ENCODE assay signal across 8 mouse cellular contexts in genomic region chr4:155783486-155784080, GRCm38 (mm10). TPM values are rescaled to one million over a fixed set of nuclear protein-coding genes. Genes with fewer than 3 reads are reported as not detected.
DNase-seq lines count a peak whose midpoint lies in the region; ATAC-seq and TF ChIP-seq lines count a peak whose summit lies in the region.

No protein-coding gene starts in this region.

- TF ChIP-seq CTCF in MEL (IDR thresholded peaks at IDR 0.05 in 2 of 3, conservative IDR thresholded peaks at IDR 0.05 in 1 of 3; ENCODE audit: control insufficient read depth in 1 of 3, insufficient read depth in 1 of 3, low read depth in 2 of 3, low read length in 3 of 3, poor library complexity in 1 of 3, severe bottlenecking in 1 of 3) = no peak

- DNase-seq in heart, postnatal 4 days = no peak
- DNase-seq in MEL (ENCODE audit: low read depth, low spot score) = peak; percentile 29
- DNase-seq in hindbrain, embryonic 11.5 days (ENCODE audit: low spot score) = peak; percentile 15
- DNase-seq in thymus, postnatal 36 days = no peak
- no peak for DNase-seq in right cerebral cortex, postnatal 25 days
- no peak for DNase-seq in embryo, embryonic 10 days (ENCODE audit: low spot score)

- H3K79me2 ChIP-seq in MEL (ENCODE audit: control insufficient read depth, insufficient read depth, low read length, poor library complexity) (no peaks in the 10 kb centered on the region; the same call in 1 of the 2 replicates), macrophage (ENCODE audit: inconsistent target) (no peaks in the 10 kb centered on the region)

- TF ChIP-seq EP300 in MEL (IDR thresholded peaks at IDR 0.05; ENCODE audit: low read depth in 1 of 2, low read length in 2 of 2) = no peak

- H3K27ac ChIP-seq in heart, embryonic 11.5 days (ENCODE audit: low read depth, low read length) = peak overlapping the region; percentile 76
- H3K27ac ChIP-seq in MEL (ENCODE audit: control insufficient read depth, low read depth, low read length) (no peak overlapping the region), macrophage (no peak overlapping the region)
- H3K27ac ChIP-seq in hindbrain, embryonic 11.5 days (ENCODE audit: low read depth, low read length) = peak overlapping the region; percentile 76

- H3K36me3 ChIP-seq in heart, embryonic 11.5 days (ENCODE audit: control insufficient read depth, insufficient read depth, low read length) = no peaks in the 10 kb centered on the region
- peaks cover 0 to 18% of the 10 kb centered on the region in 2 experiments; a peak in 2 of 4 replicates for H3K36me3 ChIP-seq in MEL (ENCODE audit: control insufficient read depth in 1 of 2, insufficient read depth in 2 of 2, low read length in 2 of 2)
- no peaks in the 10 kb centered on the region for H3K36me3 ChIP-seq in hindbrain, embryonic 11.5 days (ENCODE audit: control insufficient read depth, insufficient read depth, low read length)
- no peaks in the 10 kb centered on the region for H3K36me3 ChIP-seq in macrophage (ENCODE audit: inconsistent target)

- WGBS in heart, embryonic 11.5 days (ENCODE audit: insufficient replicate concordance) = 39% methylated on average over 16 of the region's 16 CpGs
- WGBS in hindbrain, embryonic 11.5 days = 45% methylated on average over 16 of the region's 16 CpGs
- WGBS in macrophage (ENCODE audit: missing documents) = 51% methylated on average over 15 of the region's 16 CpGs

- H3K4me3 ChIP-seq in heart, embryonic 11.5 days (ENCODE audit: low read depth, low read length) = peak overlapping the region; percentile 57
- H3K4me3 ChIP-seq in MEL (ENCODE audit: control insufficient read depth in 1 of 2, insufficient read depth in 1 of 2, low read depth in 2 of 2, low read length in 2 of 2) (peak overlapping the region; percentile 73 to 90), macrophage (ENCODE audit: inconsistent target) (peak overlapping the region; percentile 13; the same call in 1 of the 2 replicates)
- H3K4me3 ChIP-seq in hindbrain, embryonic 11.5 days (ENCODE audit: low read depth, low read length) = peak overlapping the region; percentile 56

- peak; percentile 20; the same call in 1 of the 2 replicates for ATAC-seq in heart, embryonic 11.5 days (replicated peaks; ENCODE audit: insufficient number of reproducible peaks, low FRiP score, low TSS enrichment)
- peak; percentile 58 for ATAC-seq in hindbrain, embryonic 11.5 days (ENCODE audit: low FRiP score)

- TF ChIP-seq POLR2A in MEL (IDR thresholded peaks at IDR 0.05; ENCODE audit: control insufficient read depth in 1 of 2, insufficient read depth in 1 of 2, low read depth in 1 of 2, low read length in 2 of 2, poor library complexity in 1 of 2) = no peak

- peak overlapping the region; percentile 84 for H3K4me2 ChIP-seq in heart, embryonic 11.5 days
- peak overlapping the region; percentile 73 for H3K4me2 ChIP-seq in hindbrain, embryonic 11.5 days (replicated peaks; ENCODE audit: low read depth, low read length)

- H3K4me1 ChIP-seq in heart, embryonic 11.5 days (ENCODE audit: control insufficient read depth, insufficient read depth, low read length) = peaks cover 20% of the 10 kb centered on the region
- H3K4me1 ChIP-seq in MEL (ENCODE audit: control insufficient read depth in 1 of 2, insufficient read depth in 2 of 2, low read length in 2 of 2) = peaks cover 13 to 20% of the 10 kb centered on the region in 2 experiments
- H3K4me1 ChIP-seq in hindbrain, embryonic 11.5 days (replicated peaks; ENCODE audit: control insufficient read depth, insufficient read depth, low read length) = no peaks in the 10 kb centered on the region

- no peak for TF ChIP-seq RAD21 in MEL (IDR thresholded peaks at IDR 0.05; ENCODE audit: low read depth, low read length)

- peak overlapping the region; percentile 78 for H3K9ac ChIP-seq in heart, embryonic 11.5 days (ENCODE audit: low read depth, low read length)
- peak overlapping the region; percentile 83 for H3K9ac ChIP-seq in MEL (ENCODE audit: control insufficient read depth, low read depth, low read length, poor library complexity, severe bottlenecking)
- peak overlapping the region; percentile 83 for H3K9ac ChIP-seq in hindbrain, embryonic 11.5 days (ENCODE audit: low read depth, low read length)

- H3K9me3 ChIP-seq in heart, embryonic 11.5 days (replicated peaks; ENCODE audit: control insufficient read depth, low read length) = no peaks in the 10 kb centered on the region
- no peaks in the 10 kb centered on the region for H3K9me3 ChIP-seq in MEL (replicated peaks; ENCODE audit: insufficient read depth, low read length)
- H3K9me3 ChIP-seq in hindbrain, embryonic 11.5 days (ENCODE audit: control insufficient read depth, low read length) = no peaks in the 10 kb centered on the region

- no peaks in the 10 kb centered on the region for H3K27me3 ChIP-seq in heart, embryonic 11.5 days (ENCODE audit: control insufficient read depth, insufficient read depth, low read length)
- H3K27me3 ChIP-seq in MEL (ENCODE audit: control insufficient read depth in 1 of 2, insufficient read depth in 2 of 2, low read length in 2 of 2) = no peaks in the 10 kb centered on the region
- no peaks in the 10 kb centered on the region for H3K27me3 ChIP-seq in hindbrain, embryonic 11.5 days (ENCODE audit: control insufficient read depth, insufficient read depth, low read length)

RNA-seq across cellular contexts. Expression of gene Tmem88b, which starts 2.1 kb away (rescaled TPM):
- 3.0 and 3.2 TPM in 2 replicates for polyA plus RNA-seq in heart, embryonic 11.5 days (2014; fragmentation: Nextera tagmentation; extraction: Ambion mirVana)
- 1 to 10 TPM; 4.6 to 4.9 TPM for total RNA-seq in heart, postnatal 4 days (2021)
- total RNA-seq in MEL (2012; rRNA removed) = 0.10 and 0.19 TPM in 2 replicates
- polyA plus RNA-seq in MEL (2012; ENCODE audit: insufficient read depth in 1 of 2, insufficient read length in 2 of 2, low read depth in 1 of 2, low replicate concordance in 2 of 2, missing spikeins in 1 of 2) (under 1 TPM in 1 of 2 experiments, not detected in 1; 0.32 TPM), macrophage (2018) (not detected in 3 replicates)
- 0.25 and 0.52 TPM in 2 replicates for polyA plus RNA-seq in hindbrain, embryonic 11.5 days (2014; fragmentation: Nextera tagmentation; extraction: Ambion mirVana)
- under 1 TPM in 4 of 26 experiments, not detected in 22; 0.16 to 0.35 (median 0.26) TPM for total RNA-seq in macrophage (2018; cell fraction: chromatin; rRNA removed)
- under 1 TPM in 2 of 26 experiments, not detected in 24; 0.03 to 0.05 TPM for total RNA-seq in macrophage (2018; cell fraction: cytosol; rRNA removed)
- total RNA-seq in macrophage (2018; cell fraction: nucleus; rRNA removed) = under 1 TPM in 4 of 26 experiments, not detected in 22; 0.11 to 0.39 (median 0.18) TPM

RNA-seq across cellular contexts. Expression of gene Ankrd65, which starts 6.7 kb away (rescaled TPM):
- not detected in 2 replicates for polyA plus RNA-seq in heart, embryonic 11.5 days (2014; fragmentation: Nextera tagmentation; extraction: Ambion mirVana)
- total RNA-seq in heart, postnatal 4 days (2021) = not detected
- 0.12 TPM in 1 of 2 replicates, not detected in the other for total RNA-seq in MEL (2012; rRNA removed)
- not detected for polyA plus RNA-seq in MEL (2012; ENCODE audit: insufficient read depth in 1 of 2, insufficient read length in 2 of 2, low read depth in 1 of 2, low replicate concordance in 2 of 2, missing spikeins in 1 of 2)
- polyA plus RNA-seq in hindbrain, embryonic 11.5 days (2014; fragmentation: Nextera tagmentation; extraction: Ambion mirVana) = not detected in 2 replicates
- total RNA-seq in macrophage (2018; cell fraction: chromatin; rRNA removed) = not detected
- total RNA-seq in macrophage (2018; cell fraction: cytosol; rRNA removed) = not detected
- not detected for total RNA-seq in macrophage (2018; cell fraction: nucleus; rRNA removed)
- polyA plus RNA-seq in macrophage (2018) = not detected in 3 replicates

RNA-seq across cellular contexts. Expression of gene Vwa1, which starts 9.1 kb away (rescaled TPM):
- 0.89 and 1.1 TPM in 2 replicates for polyA plus RNA-seq in heart, embryonic 11.5 days (2014; fragmentation: Nextera tagmentation; extraction: Ambion mirVana)
- 10 to 100 TPM; 11.5 to 12.5 TPM for total RNA-seq in heart, postnatal 4 days (2021)
- 0.33 and 0.42 TPM in 2 replicates for total RNA-seq in MEL (2012; rRNA removed)
- polyA plus RNA-seq in MEL (2012; ENCODE audit: insufficient read depth in 1 of 2, insufficient read length in 2 of 2, low read depth in 1 of 2, low replicate concordance in 2 of 2, missing spikeins in 1 of 2) = under 1 TPM in 1 of 2 experiments, not detected in 1; 0.33 TPM
- polyA plus RNA-seq in hindbrain, embryonic 11.5 days (2014; fragmentation: Nextera tagmentation; extraction: Ambion mirVana) = 8.6 and 9.5 TPM in 2 replicates
- total RNA-seq in macrophage (2018; cell fraction: chromatin; rRNA removed) = 1 to 10 TPM in 1 of 26 experiments, under 1 TPM in 17, not detected in 8; 0.17 to 1.0 (median 0.36) TPM
- under 1 TPM in 12 of 26 experiments, not detected in 14; 0.04 to 0.10 (median 0.06) TPM for total RNA-seq in macrophage (2018; cell fraction: cytosol; rRNA removed)
- under 1 TPM in 14 of 26 experiments, not detected in 12; 0.12 to 0.98 (median 0.32) TPM for total RNA-seq in macrophage (2018; cell fraction: nucleus; rRNA removed)
- 0.09 to 0.10 TPM in 2 of 3 replicates, not detected in the other for polyA plus RNA-seq in macrophage (2018)

RNA-seq across cellular contexts. Expression of gene Mrpl20, which starts 19.1 kb away (rescaled TPM):
- 152 and 166 TPM in 2 replicates for polyA plus RNA-seq in heart, embryonic 11.5 days (2014; fragmentation: Nextera tagmentation; extraction: Ambion mirVana)
- total RNA-seq in heart, postnatal 4 days (2021) = 10 to 100 TPM; 78.1 to 95.5 TPM
- 301 and 346 TPM in 2 replicates for total RNA-seq in MEL (2012; rRNA removed)
- polyA plus RNA-seq in MEL (2012; ENCODE audit: insufficient read depth in 1 of 2, insufficient read length in 2 of 2, low read depth in 1 of 2, low replicate concordance in 2 of 2, missing spikeins in 1 of 2) (100 to 1,000 TPM in 1 of 2 experiments, not detected in 1; 336 TPM), macrophage (2018) (60.1 to 101 TPM (median 65.9 TPM) in 3 replicates)
- 238 and 242 TPM in 2 replicates for polyA plus RNA-seq in hindbrain, embryonic 11.5 days (2014; fragmentation: Nextera tagmentation; extraction: Ambion mirVana)
- 10 to 100 TPM in 18 of 26 experiments, 1 to 10 TPM in 8; 5.8 to 33.0 (median 14.3) TPM for total RNA-seq in macrophage (2018; cell fraction: chromatin; rRNA removed)
- total RNA-seq in macrophage (2018; cell fraction: cytosol; rRNA removed) = 10 to 100 TPM; 53.8 to 83.6 (median 68.2) TPM
- total RNA-seq in macrophage (2018; cell fraction: nucleus; rRNA removed) = 10 to 100 TPM in 25 of 26 experiments, 1 to 10 TPM in 1; 9.4 to 33.6 (median 23.0) TPM

RNA-seq across cellular contexts. Expression of gene Atad3a, which starts 22.7 kb away (rescaled TPM):
- polyA plus RNA-seq in heart, embryonic 11.5 days (2014; fragmentation: Nextera tagmentation; extraction: Ambion mirVana) = 84.2 and 88.2 TPM in 2 replicates
- total RNA-seq in heart, postnatal 4 days (2021) = 10 to 100 TPM; 82.7 to 89.7 TPM
- 198 and 220 TPM in 2 replicates for total RNA-seq in MEL (2012; rRNA removed)
- polyA plus RNA-seq in MEL (2012; ENCODE audit: insufficient read depth in 1 of 2, insufficient read length in 2 of 2, low read depth in 1 of 2, low replicate concordance in 2 of 2, missing spikeins in 1 of 2) = 100 to 1,000 TPM in 1 of 2 experiments, not detected in 1; 232 TPM
- 70.9 and 79.9 TPM in 2 replicates for polyA plus RNA-seq in hindbrain, embryonic 11.5 days (2014; fragmentation: Nextera tagmentation; extraction: Ambion mirVana)
- total RNA-seq in macrophage (2018; cell fraction: chromatin; rRNA removed) = 100 to 1,000 TPM in 3 of 26 experiments, 10 to 100 TPM in 23; 15.5 to 134 (median 57.2) TPM
- 10 to 100 TPM in 19 of 26 experiments, 1 to 10 TPM in 7; 7.1 to 15.2 (median 11.9) TPM for total RNA-seq in macrophage (2018; cell fraction: cytosol; rRNA removed)
- 10 to 100 TPM in 25 of 26 experiments, 1 to 10 TPM in 1; 8.5 to 86.6 (median 23.1) TPM for total RNA-seq in macrophage (2018; cell fraction: nucleus; rRNA removed)
- polyA plus RNA-seq in macrophage (2018) = 11.3 to 32.7 TPM (median 12.1 TPM) in 3 replicates

Comparison
In these comparisons a context has a peak if more than half of its experiments do, and no peak if none do; other contexts are left out.
1. H3K27ac ChIP-seq: peak in heart, embryonic 11.5 days (single experiment) and hindbrain, embryonic 11.5 days (single experiment); none in MEL (single experiment) and macrophage (single experiment).
2. H3K4me3 ChIP-seq: peak in every context shown above with its lines; median percentile 82 in MEL; 57 in heart, embryonic 11.5 days; 56 in hindbrain, embryonic 11.5 days; 13 in macrophage.
3. DNase-seq: peak in MEL (single experiment) and hindbrain, embryonic 11.5 days (single experiment); none in heart, postnatal 4 days (single experiment), thymus, postnatal 36 days (0 of 2), right cerebral cortex, postnatal 25 days (single experiment) and embryo, embryonic 10 days (single experiment).
4. Peak in every context shown above with its lines, with median percentiles within 50 percentile points of each other: H3K9ac ChIP-seq.